Mouse (Mus musculus): ENCODE data around the gene Poc1b. TPM values are rescaled to one million over a fixed set of nuclear protein-coding genes. Genes with fewer than 3 reads are reported as not detected.

Poc1b gene
- polyA plus RNA-seq, 2 experiments, result 5.6 to 5.9 TPM

DNA sequence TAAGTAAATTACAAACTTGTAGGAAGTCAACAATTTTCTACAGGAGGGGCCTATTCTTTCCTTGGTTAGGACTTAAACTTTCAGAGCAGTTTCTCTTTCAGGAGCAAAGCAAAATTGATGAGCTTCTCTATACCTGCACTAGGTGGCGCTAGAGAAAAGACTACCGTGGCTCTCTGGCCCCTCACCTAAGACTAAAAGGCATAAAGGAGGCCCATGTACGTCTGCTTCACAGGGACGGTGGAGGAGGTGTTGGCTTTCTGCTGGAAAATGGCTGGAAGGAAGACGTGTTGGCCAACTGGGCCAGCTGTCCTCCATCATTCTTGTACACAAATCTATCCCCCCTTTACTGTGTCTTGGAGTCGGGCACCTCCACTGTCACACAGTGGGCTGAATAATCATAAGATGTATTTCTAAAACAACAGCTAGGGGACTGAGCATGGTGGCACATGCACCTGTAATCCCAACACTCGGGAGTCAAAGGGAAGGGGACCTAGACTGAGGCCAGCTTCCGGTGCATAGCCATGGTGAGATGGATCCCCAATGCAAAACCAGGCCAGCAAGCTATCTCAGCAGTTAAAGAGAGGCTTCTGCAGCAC is 55.2 kb downstream of the Poc1b start:
- H3K4me3 ChIP-seq (ENCODE audit: insufficient read depth in 1 of 2, low read depth in 2 of 2, low read length in 2 of 2), result no peak overlapping the region
- H3K4me1 ChIP-seq (replicated peaks; ENCODE audit: control insufficient read depth in 2 of 2, insufficient read depth in 2 of 2, low read length in 1 of 2), result peaks cover 0 to 1% of the 10 kb centered on the region in 2 experiments; a peak in 1 of 4 replicates
- 35% methylated on average over 8 of the region's 8 CpGs for WGBS (ENCODE audit: insufficient replicate concordance)
- no peaks in the 10 kb centered on the region for H3K36me3 ChIP-seq (replicated peaks; ENCODE audit: control insufficient read depth, insufficient read depth, low read depth)
- TF ChIP-seq CTCF (IDR thresholded peaks at IDR 0.05; ENCODE audit: low read depth) (peak; percentile 72), EP300 (IDR thresholded peaks at IDR 0.05; ENCODE audit: low read depth) (no peak)
- DNase-seq (ENCODE audit: low read depth in 3 of 3, low spot score in 3 of 3), result no peak
- no peak for ATAC-seq (ENCODE audit: insufficient read depth)
- H3K27me3 ChIP-seq (ENCODE audit: control insufficient read depth, insufficient read depth, low read length), result no peaks in the 10 kb centered on the region
- no peak overlapping the region for H3K9ac ChIP-seq (replicated peaks)
- no peak overlapping the region for H3K27ac ChIP-seq
- no peaks in the 10 kb centered on the region for H3K9me3 ChIP-seq (ENCODE audit: control insufficient read depth, low read length)
- H3K4me2 ChIP-seq (ENCODE audit: low read depth), result no peak overlapping the region

- H3K4me3 ChIP-seq (ENCODE audit: insufficient read depth in 1 of 2, low read depth in 2 of 2, low read length in 2 of 2), result no peak overlapping the region
- no peaks in the 10 kb centered on the region for H3K27me3 ChIP-seq (ENCODE audit: control insufficient read depth, insufficient read depth, low read length)
- H3K9me3 ChIP-seq (ENCODE audit: control insufficient read depth, low read length), result no peaks in the 10 kb centered on the region
- H3K4me1 ChIP-seq (replicated peaks; ENCODE audit: control insufficient read depth in 2 of 2, insufficient read depth in 2 of 2, low read length in 1 of 2), result peaks cover 0 to 1% of the 10 kb centered on the region in 2 experiments; a peak in 1 of 4 replicates
- H3K4me2 ChIP-seq (ENCODE audit: low read depth), result no peak overlapping the region
- H3K36me3 ChIP-seq (replicated peaks; ENCODE audit: control insufficient read depth, insufficient read depth, low read depth), result no peaks in the 10 kb centered on the region
- H3K9ac ChIP-seq (replicated peaks), result no peak overlapping the region
- TF ChIP-seq CTCF (IDR thresholded peaks at IDR 0.05; ENCODE audit: low read depth), result no peak
- TF ChIP-seq EP300 (IDR thresholded peaks at IDR 0.05; ENCODE audit: low read depth), result no peak
- no peak overlapping the region for H3K27ac ChIP-seq
- ATAC-seq (ENCODE audit: insufficient read depth) (no peak), DNase-seq (ENCODE audit: low read depth in 3 of 3, low spot score in 3 of 3) (no peak)
- WGBS (ENCODE audit: insufficient replicate concordance), result 77% methylated on average over 5 of the region's 5 CpGs
Observed at GRCm38 (mm10) chr10:99163002-99163401, 56.2 kb downstream of the Poc1b start.

DNA sequence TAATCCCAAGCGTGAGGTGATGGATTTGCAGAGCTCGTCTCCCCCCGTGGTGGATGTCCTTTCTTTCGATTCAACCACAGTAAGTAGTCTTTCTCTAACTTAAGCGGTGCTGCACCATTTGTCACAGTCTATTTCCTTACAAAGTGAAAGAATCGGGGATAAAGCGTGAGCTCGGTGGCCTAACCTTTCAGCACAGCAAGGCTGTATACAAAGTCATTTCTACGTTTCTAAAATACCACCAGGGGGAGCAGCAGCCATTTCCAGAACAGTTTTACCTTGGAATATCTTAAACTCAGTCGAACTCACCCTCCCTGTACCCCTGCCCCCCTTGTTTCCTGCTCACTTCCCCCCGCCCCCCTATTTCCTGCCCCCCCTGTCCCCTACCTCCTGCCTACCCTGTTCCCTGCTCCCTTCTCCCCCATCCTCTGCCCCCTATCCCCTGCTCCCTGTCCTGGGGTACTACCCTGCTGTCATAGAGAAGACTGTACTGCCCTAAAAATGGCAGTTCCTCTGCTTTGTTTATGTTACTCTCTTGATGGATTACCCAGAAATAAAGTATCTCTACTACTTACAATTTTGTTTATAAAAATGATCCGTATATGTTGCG is 58.1 kb downstream of the Poc1b start:
- 38% methylated on average over 13 of the region's 13 CpGs for WGBS (ENCODE audit: insufficient replicate concordance)
- ATAC-seq (ENCODE audit: insufficient read depth), result no peak
- H3K9me3 ChIP-seq (ENCODE audit: control insufficient read depth, low read length), result no peaks in the 10 kb centered on the region
- TF ChIP-seq CTCF (IDR thresholded peaks at IDR 0.05; ENCODE audit: low read depth) (peak; percentile 38; the same call in 1 of the 2 replicates), EP300 (IDR thresholded peaks at IDR 0.05; ENCODE audit: low read depth) (no peak)
- H3K36me3 ChIP-seq (replicated peaks; ENCODE audit: control insufficient read depth, insufficient read depth, low read depth), result no peaks in the 10 kb centered on the region
- no peak overlapping the region for H3K4me3 ChIP-seq (ENCODE audit: insufficient read depth in 1 of 2, low read depth in 2 of 2, low read length in 2 of 2)
- no peak overlapping the region for H3K27ac ChIP-seq
- H3K9ac ChIP-seq (replicated peaks), result no peak overlapping the region
- peaks cover 0 to 3% of the 10 kb centered on the region in 2 experiments; a peak in 2 of 4 replicates for H3K4me1 ChIP-seq (replicated peaks; ENCODE audit: control insufficient read depth in 2 of 2, insufficient read depth in 2 of 2, low read length in 1 of 2)
- no peaks in the 10 kb centered on the region for H3K27me3 ChIP-seq (ENCODE audit: control insufficient read depth, insufficient read depth, low read length)
- no peak overlapping the region for H3K4me2 ChIP-seq (ENCODE audit: low read depth)
- DNase-seq (ENCODE audit: low read depth in 3 of 3, low spot score in 3 of 3), result no peak

DNA sequence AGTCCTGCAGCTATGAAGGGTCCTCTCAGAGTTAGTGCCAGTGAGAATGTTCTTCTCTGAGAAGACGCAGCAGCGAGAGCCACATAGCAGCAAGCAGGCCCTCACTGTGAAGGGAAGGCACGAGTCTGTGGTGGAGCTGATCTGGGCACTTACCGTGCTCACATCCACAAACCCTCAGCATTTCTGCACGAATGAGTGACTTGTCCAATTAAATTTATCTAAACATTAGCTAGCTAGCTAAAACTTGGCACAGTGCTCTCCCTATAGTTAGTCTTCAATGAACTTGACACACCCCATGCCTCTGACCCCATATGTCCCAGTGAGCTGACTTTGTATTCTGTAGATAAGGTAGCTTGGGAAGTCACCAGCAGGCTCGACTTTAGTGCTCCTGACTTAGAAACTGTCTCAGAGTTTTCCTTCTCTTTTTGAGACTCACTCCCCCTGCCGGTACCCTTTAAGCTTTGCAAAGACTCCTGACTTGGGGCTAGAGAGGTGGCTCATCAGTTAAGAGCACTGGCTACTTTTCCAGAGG is 59.0 kb downstream of the Poc1b start:
- WGBS (ENCODE audit: insufficient replicate concordance), result 64% methylated on average over 7 of the region's 7 CpGs
- Histone ChIP-seq H3K4me3 (ENCODE audit: insufficient read depth in 1 of 2, low read depth in 2 of 2, low read length in 2 of 2) (no peak overlapping the region), H3K27me3 (ENCODE audit: control insufficient read depth, insufficient read depth, low read length) (no peaks in the 10 kb centered on the region), H3K9ac (replicated peaks) (no peak overlapping the region), H3K4me2 (ENCODE audit: low read depth) (no peak overlapping the region), H3K4me1 (replicated peaks; ENCODE audit: control insufficient read depth in 2 of 2, insufficient read depth in 2 of 2, low read length in 1 of 2) (peaks cover 0 to 3% of the 10 kb centered on the region in 2 experiments; a peak in 2 of 4 replicates), H3K27ac (no peak overlapping the region), H3K9me3 (ENCODE audit: control insufficient read depth, low read length) (no peaks in the 10 kb centered on the region), H3K36me3 (replicated peaks; ENCODE audit: control insufficient read depth, insufficient read depth, low read depth) (no peaks in the 10 kb centered on the region)
- DNase-seq (ENCODE audit: low read depth in 3 of 3, low spot score in 3 of 3) (no peak), ATAC-seq (ENCODE audit: insufficient read depth) (peak; percentile 47)
- TF ChIP-seq CTCF (IDR thresholded peaks at IDR 0.05; ENCODE audit: low read depth), result no peak
- TF ChIP-seq EP300 (IDR thresholded peaks at IDR 0.05; ENCODE audit: low read depth), result no peak

GRCm38 (mm10) chr10:99166392-99166791 is 59.6 kb downstream of the Poc1b start:
- WGBS (ENCODE audit: insufficient replicate concordance), result 61% methylated on average over 3 of the region's 3 CpGs

More at GRCm38 (mm10) chr10:99166392-99166791, 59.6 kb downstream of the Poc1b start:
- Histone ChIP-seq H3K9ac (replicated peaks) (no peak overlapping the region), H3K27ac (no peak overlapping the region), H3K4me3 (ENCODE audit: insufficient read depth in 1 of 2, low read depth in 2 of 2, low read length in 2 of 2) (no peak overlapping the region), H3K9me3 (ENCODE audit: control insufficient read depth, low read length) (no peaks in the 10 kb centered on the region), H3K4me1 (replicated peaks; ENCODE audit: control insufficient read depth in 2 of 2, insufficient read depth in 2 of 2, low read length in 1 of 2) (peaks cover 0 to 3% of the 10 kb centered on the region in 2 experiments; a peak in 2 of 4 replicates), H3K4me2 (ENCODE audit: low read depth) (no peak overlapping the region), H3K36me3 (replicated peaks; ENCODE audit: control insufficient read depth, insufficient read depth, low read depth) (no peaks in the 10 kb centered on the region), H3K27me3 (ENCODE audit: control insufficient read depth, insufficient read depth, low read length) (no peaks in the 10 kb centered on the region)
- TF ChIP-seq CTCF (IDR thresholded peaks at IDR 0.05; ENCODE audit: low read depth), result no peak; the same call in none of the 2 replicates
- no peak for TF ChIP-seq EP300 (IDR thresholded peaks at IDR 0.05; ENCODE audit: low read depth)
- no peak for ATAC-seq (ENCODE audit: insufficient read depth)
- no peak for DNase-seq (ENCODE audit: low read depth in 3 of 3, low spot score in 3 of 3)
